Mouse (Mus musculus) midbrain, embryonic 13.5 days (tissue): ENCODE measurements at regions not wholly inside any gene's neighbourhood (a gene's known extent, or its start where the extent isn't known, plus 50 kb on each side); places are given as distances from the start of the nearest gene placed in this dataset.

ENCODE experiments used
- ATAC-seq: fragments of 200-750 bp; cut with Nextera tagmentation; 2 replicates; pipeline ENCODE4 v1.8.0; 2017; ENCODE audit warnings: mild to moderate bottlenecking, moderate TSS enrichment, moderate library complexity
- H3K27ac ChIP-seq: fragments of 300-500 bp; sonication (generic); 2 replicates; pipeline ENCODE4 v1.5.1; 2015; ENCODE audit warnings: inconsistent platforms, mild to moderate bottlenecking, moderate library complexity
- H3K27me3 ChIP-seq: fragments of 300-500 bp; sonication (generic); 2 replicates; pipeline ENCODE4 v1.6.1; 2015; ENCODE audit warnings: mild to moderate bottlenecking, inconsistent platforms
- H3K36me3 ChIP-seq: fragments of 300-500 bp; sonication (generic); 2 replicates; pipeline ENCODE4 v1.6.1; 2015; ENCODE audit warnings: mild to moderate bottlenecking, inconsistent platforms
- H3K4me1 ChIP-seq: fragments of 300-500 bp; sonication (generic); replicated peaks from 2 replicates; pipeline ENCODE4 v1.6.1; 2015; ENCODE audit warnings: inconsistent platforms
- H3K4me2 ChIP-seq: fragments of 300-500 bp; sonication (generic); replicated peaks from 2 replicates; pipeline ENCODE4 v1.6.1; 2015; ENCODE audit warnings: moderate library complexity, mild to moderate bottlenecking, inconsistent platforms
- H3K4me3 ChIP-seq: fragments of 300-500 bp; sonication (generic); replicated peaks from 2 replicates; pipeline ENCODE4 v1.5.1; 2015; ENCODE audit warnings: mild to moderate bottlenecking, inconsistent platforms
- H3K9ac ChIP-seq: fragments of 300-500 bp; sonication (generic); replicated peaks from 2 replicates; pipeline ENCODE4 v1.6.1; 2015; ENCODE audit warnings: mild to moderate bottlenecking, inconsistent platforms
- H3K9me3 ChIP-seq: fragments of 300-500 bp; sonication (generic); 2 replicates; pipeline ENCODE4 v1.6.1; 2016; ENCODE audit warnings: mild to moderate bottlenecking, inconsistent platforms
- WGBS: fragments of 180-500 bp; shearing (Covaris S2); methylation state at CpG from one replicate; pipeline ENCODE4 v1.1.7; 2015; 5-methylcytosine and 5-hydroxymethylcytosine counted together

DNA sequence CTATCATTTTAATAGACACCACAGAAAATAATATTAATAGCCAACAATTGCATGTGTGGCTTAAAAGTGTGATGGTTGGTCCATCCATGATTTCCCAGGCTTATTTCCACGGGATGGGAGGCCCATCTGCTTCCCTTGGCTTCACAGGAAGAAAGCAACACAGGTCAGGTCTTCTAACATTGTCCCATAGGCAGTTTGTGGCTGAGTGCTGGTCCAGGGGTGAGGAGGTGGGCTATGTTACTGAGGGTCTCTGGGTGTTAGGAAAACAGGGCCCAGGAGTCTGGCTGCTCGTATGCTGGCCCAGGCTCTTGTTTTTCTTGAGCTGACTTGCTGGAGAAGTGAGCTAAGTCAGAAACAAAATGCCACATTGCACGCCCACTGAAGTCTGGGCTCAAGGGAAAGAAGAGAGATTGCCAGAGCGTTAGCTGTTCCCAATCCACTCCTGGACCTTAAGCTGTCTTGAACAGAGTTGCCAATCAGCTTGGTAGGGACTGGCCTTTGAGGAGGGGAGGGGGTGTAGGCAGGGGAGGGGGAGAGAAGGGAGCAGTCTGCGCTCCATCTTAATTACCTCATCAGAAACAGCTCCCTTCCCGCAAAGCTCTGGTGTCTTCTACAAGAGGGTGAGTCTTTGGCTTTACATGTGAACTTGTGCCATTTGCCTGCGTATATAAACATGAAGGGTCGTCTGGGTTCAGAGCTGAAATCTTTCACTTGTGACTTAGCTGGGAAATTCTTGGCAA lies 82.1 kb upstream of the Osr1 start:
- Histone ChIP-seq H3K4me3 (no peak overlapping the region), H3K36me3 (no peaks in the 10 kb centered on the region), H3K4me2 (no peak overlapping the region), H3K9me3 (no peaks in the 10 kb centered on the region), H3K27me3 (no peaks in the 10 kb centered on the region), H3K4me1 (no peaks in the 10 kb centered on the region), H3K27ac (no peak overlapping the region), H3K9ac (no peak overlapping the region)
- no peak for ATAC-seq
- 79% methylated on average over 8 of the region's 8 CpGs for WGBS

DNA sequence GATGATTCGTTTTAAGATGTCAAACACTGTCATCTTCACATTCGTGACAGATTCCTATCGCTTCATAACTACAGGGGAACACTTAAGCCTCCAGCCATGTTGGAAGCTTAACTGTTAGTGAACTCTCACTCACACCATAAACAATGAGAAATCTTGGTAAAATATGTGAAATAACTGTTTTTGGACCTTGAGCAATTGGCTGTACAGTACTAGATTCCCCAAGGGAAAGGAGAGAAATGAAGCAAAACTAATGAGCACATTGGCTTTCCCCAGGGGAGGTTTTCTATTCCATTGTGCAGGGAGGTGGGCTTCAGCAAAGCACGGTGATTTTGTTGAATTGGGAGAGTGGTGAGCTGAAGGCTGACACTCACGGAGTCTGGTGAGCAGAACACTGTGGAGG lies 56.0 kb upstream of the Osr1 start:
- ATAC-seq = no peak
- no peak overlapping the region for H3K4me2 ChIP-seq
- no peaks in the 10 kb centered on the region for H3K4me1 ChIP-seq
- H3K4me3 ChIP-seq = no peak overlapping the region
- no peaks in the 10 kb centered on the region for H3K9me3 ChIP-seq
- 74% methylated on average over 5 of the region's 5 CpGs for WGBS
- H3K9ac ChIP-seq = no peak overlapping the region
- no peak overlapping the region for H3K27ac ChIP-seq
- no peaks in the 10 kb centered on the region for H3K27me3 ChIP-seq
- no peaks in the 10 kb centered on the region for H3K36me3 ChIP-seq

DNA sequence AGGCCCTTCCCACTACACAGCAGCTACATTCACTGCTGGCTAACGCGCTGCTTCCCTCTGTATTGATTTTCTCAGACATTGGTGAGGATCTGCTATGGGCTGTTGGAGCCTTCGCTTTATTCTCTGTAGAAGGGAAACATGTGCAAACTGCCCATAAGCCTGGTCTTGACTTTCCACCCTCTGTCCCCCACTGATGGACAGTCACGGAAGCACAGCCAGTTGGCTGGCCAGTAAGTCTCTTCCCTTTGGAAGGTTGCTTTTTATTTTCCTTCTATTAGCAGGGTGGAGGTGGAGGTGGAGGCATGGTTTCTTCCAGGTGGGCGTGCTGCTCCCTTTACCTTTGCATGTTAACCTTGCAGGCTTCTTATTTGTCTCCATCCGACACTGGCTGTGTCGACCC lies 51.1 kb upstream of the Osr1 start:
- 81% methylated on average over 7 of the region's 7 CpGs for WGBS
- ATAC-seq = no peak
- Histone ChIP-seq H3K4me1 (no peaks in the 10 kb centered on the region), H3K4me2 (no peak overlapping the region), H3K27ac (no peak overlapping the region), H3K9me3 (no peaks in the 10 kb centered on the region), H3K4me3 (no peak overlapping the region), H3K27me3 (no peaks in the 10 kb centered on the region), H3K36me3 (no peaks in the 10 kb centered on the region), H3K9ac (no peak overlapping the region)

DNA sequence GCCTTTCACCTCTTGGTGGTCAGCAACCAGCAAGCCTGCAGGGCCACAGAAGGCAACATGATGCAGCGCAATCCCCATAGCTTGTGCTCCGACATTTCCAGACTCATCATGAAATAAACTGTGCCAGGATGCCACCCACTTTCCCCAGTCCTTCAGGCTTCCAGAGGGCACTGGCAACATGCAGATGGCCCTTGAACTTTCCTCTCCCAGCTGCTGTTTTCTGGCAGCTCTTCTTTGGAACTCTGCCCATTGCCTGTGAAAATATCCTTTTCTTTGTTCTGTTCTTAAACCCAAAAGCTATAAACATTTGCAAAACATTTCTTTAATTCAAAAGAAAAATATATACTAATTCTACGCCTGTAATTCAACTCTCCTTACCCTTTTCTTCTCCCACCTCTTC lies 50.6 kb upstream of the Osr1 start:
- H3K27ac ChIP-seq = no peak overlapping the region
- H3K9ac ChIP-seq = no peak overlapping the region
- H3K9me3 ChIP-seq = no peaks in the 10 kb centered on the region
- H3K27me3 ChIP-seq = no peaks in the 10 kb centered on the region
- H3K4me3 ChIP-seq = no peak overlapping the region
- no peaks in the 10 kb centered on the region for H3K36me3 ChIP-seq
- H3K4me1 ChIP-seq = no peaks in the 10 kb centered on the region
- no peak for ATAC-seq
- no peak overlapping the region for H3K4me2 ChIP-seq
- WGBS = 81% methylated on average over 3 of the region's 3 CpGs
